Mouse (Mus musculus): Measurements from ENCODE around the gene Rhof.

The Rhof gene

GRCm38 (mm10) chr5:123148073-123148722 lies 15.7 kb upstream of the Rhof start:
- no peak for DNase-seq (ENCODE audit: low spot score in 2 of 2)

GRCm38 (mm10) chr5:123147569-123147968 lies 15.1 kb upstream of the Rhof start:
- DNase-seq (ENCODE audit: low spot score in 2 of 2) = no peak

GRCm38 (mm10) chr5:123146357-123146756 lies 13.9 kb upstream of the Rhof start:
- no peak for DNase-seq (ENCODE audit: low spot score in 2 of 2)

- no peak for DNase-seq (ENCODE audit: low spot score in 2 of 2)
Observed at GRCm38 (mm10) chr5:123144746-123145590, 12.5 kb upstream of the Rhof start.

- DNase-seq (ENCODE audit: low spot score in 2 of 2) = no peak
Observed at GRCm38 (mm10) chr5:123143971-123144745, 11.7 kb upstream of the Rhof start.

GRCm38 (mm10) chr5:123143251-123143970 lies 10.9 kb upstream of the Rhof start:
- no peak for DNase-seq (ENCODE audit: low spot score in 2 of 2)

GRCm38 (mm10) chr5:123142161-123143157 lies 10.0 kb upstream of the Rhof start, which contains the start of gene Setd1b:
TSS of gene Setd1b (plus strand) at chr5:123142193.
- peak; percentile 46 to 48 for DNase-seq (ENCODE audit: low spot score in 2 of 2)

GRCm38 (mm10) chr5:123141555-123142160 lies 9.2 kb upstream of the Rhof start:
- peak in 1 of 2 experiments; percentile 63 for DNase-seq (ENCODE audit: low spot score in 2 of 2)

GRCm38 (mm10) chr5:123140694-123141554 lies 8.4 kb upstream of the Rhof start:
- DNase-seq (ENCODE audit: low spot score in 2 of 2) = peak; percentile 94 to 97

- DNase-seq (ENCODE audit: low spot score in 2 of 2) = no peak
Observed at GRCm38 (mm10) chr5:123139722-123140627, 7.5 kb upstream of the Rhof start.

GRCm38 (mm10) chr5:123138953-123139721 lies 6.6 kb upstream of the Rhof start:
- peak; percentile 87 to 90 for DNase-seq (ENCODE audit: low spot score in 2 of 2)

- DNase-seq (ENCODE audit: low spot score in 2 of 2) = no peak
Observed at GRCm38 (mm10) chr5:123138230-123138911, 5.9 kb upstream of the Rhof start.

GRCm38 (mm10) chr5:123137910-123138229 lies 5.4 kb upstream of the Rhof start:
- no peak for DNase-seq (ENCODE audit: low spot score in 2 of 2)

- peak; percentile 70 to 76 for DNase-seq (ENCODE audit: low spot score in 2 of 2)
Observed at GRCm38 (mm10) chr5:123137044-123137909, 4.8 kb upstream of the Rhof start.

- DNase-seq (ENCODE audit: low spot score in 2 of 2) = peak; percentile 78 to 91
Observed at GRCm38 (mm10) chr5:123136361-123137043, 4.0 kb upstream of the Rhof start.

Measured in frontal cortex, postnatal 36 days (tissue).